Mouse (Mus musculus): ENCODE measurements around the gene Kdm2a.

- TF ChIP-seq CTCF (conservative IDR thresholded peaks at IDR 0.05; ENCODE audit: insufficient read depth, insufficient read length, low read depth, low read length) (no peak), POLR2A (IDR thresholded peaks at IDR 0.05; ENCODE audit: low read depth, low read length) (no peak)
These were observed 92.4 kb downstream of the Kdm2a start for GRCm38 (mm10) chr19:4305491-4306189.

All from kidney, adult 2 months (tissue).